Mouse (Mus musculus) limb, embryonic 15.5 days (tissue): ENCODE measurements at regions not wholly inside any gene's neighbourhood (a gene's known extent, or its start where the extent isn't known, plus 50 kb on each side); places are given as distances from the start of the nearest gene placed in this dataset.

Source experiments
- ATAC-seq: fragments of 200-750 bp; cut with Nextera tagmentation; 2 replicates; pipeline ENCODE4 v1.8.0; 2017; ENCODE audit warnings: low read depth, moderate TSS enrichment; ENCODE audit not compliant: insufficient number of reproducible peaks, low FRiP score, low TSS enrichment
- H3K27ac ChIP-seq: fragments of 300-500 bp; sonication (generic); 2 replicates; pipeline ENCODE4 v1.5.1; 2015; ENCODE audit warnings: moderate library complexity, mild to moderate bottlenecking, inconsistent platforms
- H3K27me3 ChIP-seq: fragments of 300-500 bp; sonication (generic); 2 replicates; pipeline ENCODE4 v1.6.1; 2015; ENCODE audit warnings: inconsistent platforms
- H3K36me3 ChIP-seq: fragments of 300-500 bp; sonication (generic); 2 replicates; pipeline ENCODE4 v1.6.1; 2015; ENCODE audit warnings: inconsistent platforms
- H3K4me1 ChIP-seq: fragments of 300-500 bp; sonication (generic); 2 replicates; pipeline ENCODE4 v1.6.1; 2015; ENCODE audit warnings: inconsistent platforms
- H3K4me2 ChIP-seq: fragments of 300-500 bp; sonication (generic); 2 replicates; pipeline ENCODE4 v1.6.1; 2015; ENCODE audit warnings: mild to moderate bottlenecking, inconsistent platforms
- H3K4me3 ChIP-seq: fragments of 300-500 bp; sonication (generic); 2 replicates; pipeline ENCODE4 v1.5.1; 2015; ENCODE audit warnings: mild to moderate bottlenecking, inconsistent platforms
- H3K9ac ChIP-seq: fragments of 300-500 bp; sonication (generic); 2 replicates; pipeline ENCODE4 v1.6.1; 2015; ENCODE audit warnings: inconsistent platforms
- H3K9me3 ChIP-seq: fragments of 300-500 bp; sonication (generic); 2 replicates; pipeline ENCODE4 v1.6.1; 2016; ENCODE audit warnings: inconsistent platforms
- WGBS: fragments of 180-500 bp; shearing (Covaris S2); methylation state at CpG from one replicate; pipeline ENCODE4 v1.1.7; 2015; 5-methylcytosine and 5-hydroxymethylcytosine counted together

GRCm38 (mm10) chr15:60618801-60619200 is 234.8 kb downstream of the Fam84b start:
- H3K27me3 ChIP-seq, result no peaks in the 10 kb centered on the region
- no peak overlapping the region for H3K4me3 ChIP-seq
- no peak overlapping the region for H3K9ac ChIP-seq
- H3K36me3 ChIP-seq, result no peaks in the 10 kb centered on the region
- H3K4me1 ChIP-seq, result no peaks in the 10 kb centered on the region
- no peaks in the 10 kb centered on the region for H3K9me3 ChIP-seq
- no peak overlapping the region for H3K4me2 ChIP-seq
- 81% methylated on average over 2 of the region's 2 CpGs for WGBS
- ATAC-seq, result no peak
- H3K27ac ChIP-seq, result no peak overlapping the region

- 57% methylated on average over 2 of the region's 2 CpGs for WGBS
- no peak for ATAC-seq
- no peak overlapping the region for H3K4me2 ChIP-seq
Observed at GRCm38 (mm10) chr15:60617371-60617770, 236.2 kb downstream of the Fam84b start.

GRCm38 (mm10) chr15:60601885-60602284 is 251.7 kb downstream of the Fam84b start:
- ATAC-seq, result no peak
- H3K4me1 ChIP-seq, result no peaks in the 10 kb centered on the region
- H3K27me3 ChIP-seq, result no peaks in the 10 kb centered on the region

More at GRCm38 (mm10) chr15:60617371-60617770, 236.2 kb downstream of the Fam84b start:
- Histone ChIP-seq H3K9me3 (no peaks in the 10 kb centered on the region), H3K27ac (no peak overlapping the region), H3K9ac (no peak overlapping the region), H3K27me3 (no peaks in the 10 kb centered on the region), H3K4me1 (no peaks in the 10 kb centered on the region), H3K4me3 (no peak overlapping the region), H3K36me3 (no peaks in the 10 kb centered on the region)

GRCm38 (mm10) chr15:60577084-60577483 is 276.5 kb downstream of the Fam84b start:
- ATAC-seq, result no peak
- no peak overlapping the region for H3K27ac ChIP-seq
- H3K4me3 ChIP-seq, result no peak overlapping the region
- no peaks in the 10 kb centered on the region for H3K27me3 ChIP-seq
- H3K9ac ChIP-seq, result no peak overlapping the region
- H3K4me2 ChIP-seq, result no peak overlapping the region
- no peaks in the 10 kb centered on the region for H3K36me3 ChIP-seq
- no peaks in the 10 kb centered on the region for H3K4me1 ChIP-seq
- no peaks in the 10 kb centered on the region for H3K9me3 ChIP-seq
- 83% methylated on average over 5 of the region's 5 CpGs for WGBS

More at GRCm38 (mm10) chr15:60601885-60602284, 251.7 kb downstream of the Fam84b start:
- Histone ChIP-seq H3K4me2 (no peak overlapping the region), H3K9me3 (no peaks in the 10 kb centered on the region), H3K27ac (no peak overlapping the region), H3K4me3 (no peak overlapping the region), H3K9ac (no peak overlapping the region), H3K36me3 (no peaks in the 10 kb centered on the region)

- ATAC-seq, result no peak
- no peak overlapping the region for H3K9ac ChIP-seq
- no peak overlapping the region for H3K4me3 ChIP-seq
- 88% methylated on average over 3 of the region's 3 CpGs for WGBS
- no peaks in the 10 kb centered on the region for H3K27me3 ChIP-seq
- no peak overlapping the region for H3K4me2 ChIP-seq
- no peak overlapping the region for H3K27ac ChIP-seq
- no peaks in the 10 kb centered on the region for H3K4me1 ChIP-seq
- no peaks in the 10 kb centered on the region for H3K36me3 ChIP-seq
- no peaks in the 10 kb centered on the region for H3K9me3 ChIP-seq
Observed at GRCm38 (mm10) chr15:60566267-60566666, 287.3 kb downstream of the Fam84b start.

GRCm38 (mm10) chr15:60565017-60565416 is 288.6 kb downstream of the Fam84b start:
- no peaks in the 10 kb centered on the region for H3K4me1 ChIP-seq
- H3K9me3 ChIP-seq, result no peaks in the 10 kb centered on the region
- no peaks in the 10 kb centered on the region for H3K36me3 ChIP-seq
- H3K9ac ChIP-seq, result no peak overlapping the region
- no peak overlapping the region for H3K27ac ChIP-seq
- H3K4me2 ChIP-seq, result no peak overlapping the region
- no peak overlapping the region for H3K4me3 ChIP-seq
- WGBS, result 54% methylated on average over 2 of the region's 2 CpGs
- H3K27me3 ChIP-seq, result no peaks in the 10 kb centered on the region
- ATAC-seq, result no peak

GRCm38 (mm10) chr15:60560641-60561040 is 292.9 kb downstream of the Fam84b start:
- no peaks in the 10 kb centered on the region for H3K27me3 ChIP-seq
- H3K9me3 ChIP-seq, result no peaks in the 10 kb centered on the region
- no peak overlapping the region for H3K9ac ChIP-seq
- ATAC-seq, result no peak
- no peaks in the 10 kb centered on the region for H3K36me3 ChIP-seq
- no peak overlapping the region for H3K27ac ChIP-seq
- WGBS, result 90% methylated on average over 1 of the region's 1 CpGs
- no peak overlapping the region for H3K4me3 ChIP-seq
- no peaks in the 10 kb centered on the region for H3K4me1 ChIP-seq
- H3K4me2 ChIP-seq, result no peak overlapping the region

GRCm38 (mm10) chr15:60555691-60556090 is 297.9 kb downstream of the Fam84b start:
- 84% methylated on average over 2 of the region's 2 CpGs for WGBS
- Histone ChIP-seq H3K4me3 (no peak overlapping the region), H3K4me1 (no peaks in the 10 kb centered on the region), H3K9ac (no peak overlapping the region), H3K9me3 (no peaks in the 10 kb centered on the region), H3K27me3 (no peaks in the 10 kb centered on the region), H3K4me2 (no peak overlapping the region), H3K36me3 (no peaks in the 10 kb centered on the region), H3K27ac (no peak overlapping the region)
- no peak for ATAC-seq

- H3K4me3 ChIP-seq, result no peak overlapping the region
- WGBS, result 53% methylated on average over 1 of the region's 1 CpGs
- no peaks in the 10 kb centered on the region for H3K36me3 ChIP-seq
- no peak for ATAC-seq
- no peaks in the 10 kb centered on the region for H3K4me1 ChIP-seq
- H3K9ac ChIP-seq, result no peak overlapping the region
- no peaks in the 10 kb centered on the region for H3K9me3 ChIP-seq
- no peak overlapping the region for H3K27ac ChIP-seq
- no peaks in the 10 kb centered on the region for H3K27me3 ChIP-seq
- H3K4me2 ChIP-seq, result no peak overlapping the region
Observed at GRCm38 (mm10) chr15:60554587-60554986, 299.0 kb downstream of the Fam84b start.

- 80% methylated on average over 7 of the region's 7 CpGs for WGBS
- no peak overlapping the region for H3K4me3 ChIP-seq
- H3K9me3 ChIP-seq, result no peaks in the 10 kb centered on the region
- H3K27ac ChIP-seq, result no peak overlapping the region
- no peaks in the 10 kb centered on the region for H3K36me3 ChIP-seq
- H3K27me3 ChIP-seq, result no peaks in the 10 kb centered on the region
- no peak for ATAC-seq
- no peak overlapping the region for H3K4me2 ChIP-seq
- H3K9ac ChIP-seq, result no peak overlapping the region
- no peaks in the 10 kb centered on the region for H3K4me1 ChIP-seq
Observed at GRCm38 (mm10) chr15:60548045-60548444, 305.5 kb downstream of the Fam84b start.

- 55% methylated on average over 4 of the region's 4 CpGs for WGBS
- Histone ChIP-seq H3K27me3 (no peaks in the 10 kb centered on the region), H3K4me1 (no peaks in the 10 kb centered on the region), H3K4me2 (no peak overlapping the region), H3K36me3 (no peaks in the 10 kb centered on the region), H3K9ac (no peak overlapping the region), H3K4me3 (no peak overlapping the region), H3K9me3 (no peaks in the 10 kb centered on the region), H3K27ac (no peak overlapping the region)
- no peak for ATAC-seq
Observed at GRCm38 (mm10) chr15:60537191-60537590, 316.4 kb downstream of the Fam84b start.

GRCm38 (mm10) chr15:60534701-60535100 is 318.9 kb downstream of the Fam84b start:
- H3K36me3 ChIP-seq, result no peaks in the 10 kb centered on the region
- no peak overlapping the region for H3K27ac ChIP-seq
- no peak overlapping the region for H3K9ac ChIP-seq
- H3K9me3 ChIP-seq, result no peaks in the 10 kb centered on the region
- no peak for ATAC-seq
- H3K4me1 ChIP-seq, result no peaks in the 10 kb centered on the region
- 87% methylated on average over 9 of the region's 9 CpGs for WGBS
- H3K27me3 ChIP-seq, result no peaks in the 10 kb centered on the region
- H3K4me3 ChIP-seq, result no peak overlapping the region
- no peak overlapping the region for H3K4me2 ChIP-seq

GRCm38 (mm10) chr15:60516810-60517209 is 336.8 kb downstream of the Fam84b start:
- H3K9ac ChIP-seq, result no peak overlapping the region
- no peak overlapping the region for H3K27ac ChIP-seq
- no peak overlapping the region for H3K4me3 ChIP-seq
- H3K9me3 ChIP-seq, result no peaks in the 10 kb centered on the region
- no peaks in the 10 kb centered on the region for H3K27me3 ChIP-seq
- H3K4me1 ChIP-seq, result no peaks in the 10 kb centered on the region
- 81% methylated on average over 2 of the region's 2 CpGs for WGBS
- ATAC-seq, result no peak
- H3K36me3 ChIP-seq, result no peaks in the 10 kb centered on the region
- no peak overlapping the region for H3K4me2 ChIP-seq
